Mouse (Mus musculus): ENCODE measurements around the gene Mkln1. TPM values are rescaled to one million over a fixed set of nuclear protein-coding genes. Genes with fewer than 3 reads are reported as not detected.

The Mkln1 gene
- polyA plus RNA-seq (2014; fragmentation: Illumina TruSeq; extraction: RNeasy Lipid Tissue Mini Kit (QIAGEN cat#74804); ENCODE audit: low read depth, low replicate concordance): 542 TPM

GRCm38 (mm10) chr6:31398431-31399205, at the start of gene Mkln1:
Mkln1 (plus strand) TSS chr6:31398735.

GRCm38 (mm10) chr6:31563235-31564181, 165.0 kb downstream of the Mkln1 start, which contains the start of gene Podxl:
Podxl (minus strand) TSS chr6:31563981.

Other genes with a start within 250 kb of the Mkln1 start
- gene Podxl, start 165.2 kb downstream of the Mkln1 start, polyA plus RNA-seq (2014; fragmentation: Illumina TruSeq; extraction: RNeasy Lipid Tissue Mini Kit (QIAGEN cat#74804); ENCODE audit: low read depth, low replicate concordance): 13.9 TPM

Measured in sigmoid colon, adult 10 weeks (tissue).